Mouse (Mus musculus) left cerebral cortex, adult 11 months (tissue): ENCODE measurements at regions not wholly inside any gene's neighbourhood (a gene's known extent, or its start where the extent isn't known, plus 50 kb on each side); places are given as distances from the start of the nearest gene placed in this dataset.
"Not testable (repeated sequence)": the region's sequence is repeated elsewhere in the genome, so short reads cannot be mapped to it uniquely, and the experiment has no call there.

Experiments
- DNase-seq: peaks from one replicate; pipeline ENCODE4 v3.0.0; 2022; ENCODE audit warnings: low spot score

GRCm38 (mm10) chr14:59075845-59076745 is 66.6 kb downstream of the 1700129C05Rik start:
- DNase-seq: no peak

GRCm38 (mm10) chr14:59072323-59073039 is 70.2 kb downstream of the 1700129C05Rik start:
- DNase-seq: no peak

- no peak for DNase-seq
Measured at GRCm38 (mm10) chr14:59070056-59070455, 72.6 kb downstream of the 1700129C05Rik start.

- DNase-seq: no peak
Measured at GRCm38 (mm10) chr14:59066456-59067220, 76.1 kb downstream of the 1700129C05Rik start.

- no peak for DNase-seq
Measured at GRCm38 (mm10) chr14:59063221-59063620, 79.5 kb downstream of the 1700129C05Rik start.

GRCm38 (mm10) chr14:59056832-59057231 is 85.9 kb downstream of the 1700129C05Rik start:
- DNase-seq: no peak

- no peak for DNase-seq
Measured at GRCm38 (mm10) chr14:59055283-59055682, 87.4 kb downstream of the 1700129C05Rik start.

GRCm38 (mm10) chr14:59052421-59052820 is 90.3 kb downstream of the 1700129C05Rik start:
- DNase-seq: no peak

- DNase-seq: no peak
Measured at GRCm38 (mm10) chr14:59051478-59051879, 91.2 kb downstream of the 1700129C05Rik start.

- DNase-seq: no peak
Measured at GRCm38 (mm10) chr14:59045687-59046086, 97.0 kb downstream of the 1700129C05Rik start.

GRCm38 (mm10) chr14:59045235-59045634 is 97.5 kb downstream of the 1700129C05Rik start:
- no peak for DNase-seq

- no peak for DNase-seq
Measured at GRCm38 (mm10) chr14:59042152-59042551, 100.5 kb downstream of the 1700129C05Rik start.

- not testable (repeated sequence) for DNase-seq
Measured at GRCm38 (mm10) chr14:59025757-59026156, 116.9 kb downstream of the 1700129C05Rik start.

- no peak for DNase-seq
Measured at GRCm38 (mm10) chr14:59009534-59009933, 133.2 kb downstream of the 1700129C05Rik start.

GRCm38 (mm10) chr14:58999106-58999778 is 143.5 kb downstream of the 1700129C05Rik start:
- no peak for DNase-seq

- DNase-seq: no peak
Measured at GRCm38 (mm10) chr14:58994994-58995393, 147.7 kb downstream of the 1700129C05Rik start.

- no peak for DNase-seq
Measured at GRCm38 (mm10) chr14:58989644-58990217, 153.0 kb downstream of the 1700129C05Rik start.

- no peak for DNase-seq
Measured at GRCm38 (mm10) chr14:58987688-58988087, 155.0 kb downstream of the 1700129C05Rik start.

GRCm38 (mm10) chr14:58985838-58986237 is 156.9 kb downstream of the 1700129C05Rik start:
- DNase-seq: no peak

- no peak for DNase-seq
Measured at GRCm38 (mm10) chr14:58976791-58977190, 165.9 kb downstream of the 1700129C05Rik start.

GRCm38 (mm10) chr14:58969248-58969647 is 173.4 kb downstream of the 1700129C05Rik start:
- no peak for DNase-seq
